Mouse (Mus musculus) splenic B cell, adult 2 months (primary cell): Measurements from ENCODE around the gene Lta.
A peak's percentile ranks its signal among the peaks of the same experiment; 100 is the strongest.

Experiments used
- DNase-seq: peaks from one replicate; pipeline ENCODE4 v3.0.0-alpha.2; 2011; ENCODE audit warnings: low read depth, low spot score
- H3K27me3 ChIP-seq: 2 replicates; pipeline ENCODE4 v1.6.1; 2012; ENCODE audit warnings: mild to moderate bottlenecking, low read length, moderate library complexity, mixed read lengths; ENCODE audit not compliant: control insufficient read depth, poor library complexity, insufficient read depth, severe bottlenecking
- H3K36me3 ChIP-seq: 2 replicates; pipeline ENCODE4 v1.6.1; 2012; ENCODE audit warnings: mild to moderate bottlenecking, low read length, moderate library complexity, mixed read lengths; ENCODE audit not compliant: control insufficient read depth, poor library complexity, insufficient read depth, severe bottlenecking

The Lta gene

GRCm38 (mm10) chr17:35201787-35202186 lies 3.4 kb downstream of the Lta start, which contains the start of gene Tnf:
TSS of gene Tnf (minus strand) at chr17:35202007.
- Histone ChIP-seq H3K27me3 (no peaks in the 10 kb centered on the region), H3K36me3 (peaks cover 10% of the 10 kb centered on the region; the same call in 1 of the 2 replicates)
- DNase-seq, result peak; percentile 80

GRCm38 (mm10) chr17:35201128-35201527 lies 4.0 kb downstream of the Lta start:
- DNase-seq, result peak; percentile 63
- no peaks in the 10 kb centered on the region for H3K27me3 ChIP-seq

GRCm38 (mm10) chr17:35200398-35200797 lies 4.8 kb downstream of the Lta start:
- peaks cover 19% of the 10 kb centered on the region for H3K36me3 ChIP-seq
- no peaks in the 10 kb centered on the region for H3K27me3 ChIP-seq
- peak; percentile 86 for DNase-seq

More at GRCm38 (mm10) chr17:35201128-35201527, 4.0 kb downstream of the Lta start:
- peaks cover 13% of the 10 kb centered on the region; the same call in 1 of the 2 replicates for H3K36me3 ChIP-seq

- Histone ChIP-seq H3K27me3 (no peaks in the 10 kb centered on the region), H3K36me3 (peaks cover 23% of the 10 kb centered on the region)
- no peak for DNase-seq
Measured at GRCm38 (mm10) chr17:35198946-35199345, 6.2 kb downstream of the Lta start.

GRCm38 (mm10) chr17:35198029-35198428 lies 7.1 kb downstream of the Lta start:
- DNase-seq, result no peak
- Histone ChIP-seq H3K36me3 (peaks cover 23% of the 10 kb centered on the region), H3K27me3 (no peaks in the 10 kb centered on the region)

- H3K27me3 ChIP-seq, result no peaks in the 10 kb centered on the region
- H3K36me3 ChIP-seq, result peaks cover 23% of the 10 kb centered on the region
- peak; percentile 63 for DNase-seq
Measured at GRCm38 (mm10) chr17:35197126-35197525, 8.0 kb downstream of the Lta start.

- Histone ChIP-seq H3K27me3 (no peaks in the 10 kb centered on the region), H3K36me3 (peaks cover 23% of the 10 kb centered on the region)
- DNase-seq, result no peak
Measured at GRCm38 (mm10) chr17:35196321-35196641, 8.9 kb downstream of the Lta start.

- Histone ChIP-seq H3K36me3 (peaks cover 23% of the 10 kb centered on the region), H3K27me3 (no peaks in the 10 kb centered on the region)
- peak; percentile 93 for DNase-seq
Measured at GRCm38 (mm10) chr17:35195631-35196320, 9.4 kb downstream of the Lta start.

GRCm38 (mm10) chr17:35194844-35195630 lies 10.1 kb downstream of the Lta start:
- Histone ChIP-seq H3K36me3 (peaks cover 22% of the 10 kb centered on the region), H3K27me3 (no peaks in the 10 kb centered on the region)
- peak; percentile 46 for DNase-seq

GRCm38 (mm10) chr17:35193881-35194843 lies 11.0 kb downstream of the Lta start, which contains the start of gene Ltb:
TSS of gene Ltb (plus strand) at chr17:35194439.
- Histone ChIP-seq H3K36me3 (peaks cover 16% of the 10 kb centered on the region), H3K27me3 (no peaks in the 10 kb centered on the region)
- peak; percentile 69 for DNase-seq

- H3K27me3 ChIP-seq, result no peaks in the 10 kb centered on the region
- DNase-seq, result peak; percentile 53
- peaks cover 13% of the 10 kb centered on the region for H3K36me3 ChIP-seq
Measured at GRCm38 (mm10) chr17:35192924-35193323, 12.2 kb downstream of the Lta start.

- no peak for DNase-seq
- no peaks in the 10 kb centered on the region for H3K27me3 ChIP-seq
- peaks cover 13% of the 10 kb centered on the region for H3K36me3 ChIP-seq
Measured at GRCm38 (mm10) chr17:35191723-35192122, 13.4 kb downstream of the Lta start.

- Histone ChIP-seq H3K36me3 (peaks cover 2% of the 10 kb centered on the region; the same call in 1 of the 2 replicates), H3K27me3 (no peaks in the 10 kb centered on the region)
- DNase-seq, result peak; percentile 58
Measured at GRCm38 (mm10) chr17:35190096-35190495, 15.1 kb downstream of the Lta start.

- Histone ChIP-seq H3K27me3 (no peaks in the 10 kb centered on the region), H3K36me3 (no peaks in the 10 kb centered on the region)
- peak; percentile 54 for DNase-seq
Measured at GRCm38 (mm10) chr17:35189186-35189585, 16.0 kb downstream of the Lta start.
